Mouse (Mus musculus) embryo, embryonic 9.5 days (tissue): ENCODE results near the gene Trappc1.

Experiments used
- DNase-seq: peaks from one replicate; pipeline ENCODE4 v3.0.0-alpha.2; 2017; ENCODE audit errors: extremely low spot score

The Trappc1 gene

DNA sequence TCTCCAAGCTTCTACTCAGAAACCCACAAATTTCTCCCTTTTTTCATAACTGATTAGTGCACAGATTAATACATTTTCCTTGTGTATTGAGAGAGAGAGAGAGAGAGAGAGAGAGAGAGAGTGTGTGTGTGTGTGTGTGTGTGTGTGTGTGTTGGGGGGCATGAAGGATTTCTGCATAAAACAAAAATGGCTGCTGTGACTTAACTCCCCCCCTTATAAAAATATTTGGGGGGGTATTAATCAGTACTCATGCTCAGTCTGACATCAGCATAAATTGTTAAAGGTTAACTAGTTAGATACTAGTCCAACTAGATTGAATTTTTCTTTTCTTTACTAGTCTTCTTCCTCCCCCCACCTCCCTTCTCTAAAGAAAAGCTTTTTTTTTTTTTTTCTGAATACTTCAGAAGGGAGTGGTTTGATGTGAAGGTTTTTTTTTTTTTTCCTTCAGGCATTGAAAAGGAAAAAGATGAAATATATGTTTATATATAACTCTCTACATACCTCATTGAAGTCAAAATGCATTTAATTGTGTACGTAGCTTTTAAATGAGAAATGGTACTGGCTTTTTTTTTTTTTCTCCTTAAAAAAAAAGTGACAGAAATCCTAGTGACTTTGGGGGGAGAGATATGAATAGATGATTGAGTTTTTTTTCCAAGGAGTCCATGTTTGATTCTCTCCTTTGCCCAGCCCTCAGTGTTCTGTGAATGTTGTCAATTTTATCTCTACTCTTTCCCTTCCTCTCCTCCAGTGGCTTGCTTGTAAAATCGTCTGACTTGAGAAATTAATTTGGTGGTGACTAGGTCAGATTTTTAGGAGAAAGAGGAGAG lies 46.4 kb downstream of the Trappc1 start:
- DNase-seq: no peak

GRCm38 (mm10) chr11:69370817-69371215 lies 47.0 kb downstream of the Trappc1 start:
- peak; percentile 37 for DNase-seq

GRCm38 (mm10) chr11:69371601-69372000 lies 47.8 kb downstream of the Trappc1 start:
- DNase-seq: peak; percentile 40

DNA sequence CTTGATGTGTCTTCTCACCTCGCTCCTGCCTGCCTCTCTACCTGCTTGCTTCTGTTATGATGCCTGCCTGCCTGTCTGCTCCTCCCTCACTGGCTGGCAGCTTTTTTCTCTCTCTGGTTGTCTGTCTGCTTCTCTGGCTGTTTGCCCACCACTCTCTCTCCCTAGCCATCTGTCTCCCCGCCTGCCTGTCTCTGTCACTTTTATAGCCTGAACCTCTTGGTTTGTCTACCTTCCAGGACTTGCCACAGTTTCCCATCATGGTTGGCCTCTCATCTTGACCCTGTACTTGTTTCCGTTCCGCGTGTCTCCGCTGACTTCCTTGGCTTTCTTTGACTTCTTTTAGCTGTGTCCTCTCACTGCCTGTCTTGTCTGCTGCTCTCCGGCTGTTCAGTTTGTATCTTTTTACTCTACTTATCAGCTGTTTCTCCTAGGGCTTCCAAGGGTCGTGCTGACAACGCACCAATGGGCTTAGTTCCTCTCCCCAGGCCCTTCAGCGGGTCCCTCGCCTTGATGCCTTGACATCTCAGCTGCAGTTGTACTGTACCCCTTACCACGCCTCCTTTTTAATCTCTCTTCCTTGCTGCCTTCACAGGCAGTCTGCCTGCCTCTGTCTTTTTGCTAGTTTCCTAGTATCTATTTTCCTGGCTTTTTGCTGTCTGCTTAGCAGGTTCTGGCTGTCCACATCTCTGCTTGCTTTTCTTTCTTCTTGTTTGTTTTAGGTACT lies 48.4 kb downstream of the Trappc1 start:
- DNase-seq: peak; percentile 26

GRCm38 (mm10) chr11:69372780-69373170 lies 49.0 kb downstream of the Trappc1 start:
- DNase-seq: no peak

- no peak for DNase-seq
These were observed 49.6 kb downstream of the Trappc1 start for GRCm38 (mm10) chr11:69373223-69373965.
